Mouse (Mus musculus): ENCODE data around the gene Csdc2. TPM values are rescaled to one million over a fixed set of nuclear protein-coding genes. Genes with fewer than 3 reads are reported as not detected.

Gene Csdc2
- total RNA-seq, 2 experiments from 2014 or later: 5.7 to 6.0 TPM

DNA sequence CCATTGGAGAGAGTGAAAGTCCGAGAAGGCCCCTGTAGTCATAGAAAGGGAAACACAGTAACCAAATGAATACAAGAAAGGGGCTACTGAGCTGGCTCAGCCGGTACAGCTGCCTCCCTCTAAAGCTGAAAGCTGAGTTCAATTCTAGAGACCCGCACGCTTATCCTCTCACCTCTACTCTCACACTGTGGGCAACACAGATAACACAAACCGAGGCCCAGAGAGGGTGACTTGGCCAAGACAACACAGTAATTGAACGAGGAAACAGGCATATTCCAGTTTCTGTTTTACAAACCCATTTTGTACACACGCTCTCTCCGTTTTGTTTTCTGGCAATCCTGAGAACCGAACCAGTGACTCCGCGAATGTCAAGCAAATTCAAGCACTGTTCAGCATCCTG lies 11.6 kb upstream of the Csdc2 start:
- no peak for DNase-seq

DNA sequence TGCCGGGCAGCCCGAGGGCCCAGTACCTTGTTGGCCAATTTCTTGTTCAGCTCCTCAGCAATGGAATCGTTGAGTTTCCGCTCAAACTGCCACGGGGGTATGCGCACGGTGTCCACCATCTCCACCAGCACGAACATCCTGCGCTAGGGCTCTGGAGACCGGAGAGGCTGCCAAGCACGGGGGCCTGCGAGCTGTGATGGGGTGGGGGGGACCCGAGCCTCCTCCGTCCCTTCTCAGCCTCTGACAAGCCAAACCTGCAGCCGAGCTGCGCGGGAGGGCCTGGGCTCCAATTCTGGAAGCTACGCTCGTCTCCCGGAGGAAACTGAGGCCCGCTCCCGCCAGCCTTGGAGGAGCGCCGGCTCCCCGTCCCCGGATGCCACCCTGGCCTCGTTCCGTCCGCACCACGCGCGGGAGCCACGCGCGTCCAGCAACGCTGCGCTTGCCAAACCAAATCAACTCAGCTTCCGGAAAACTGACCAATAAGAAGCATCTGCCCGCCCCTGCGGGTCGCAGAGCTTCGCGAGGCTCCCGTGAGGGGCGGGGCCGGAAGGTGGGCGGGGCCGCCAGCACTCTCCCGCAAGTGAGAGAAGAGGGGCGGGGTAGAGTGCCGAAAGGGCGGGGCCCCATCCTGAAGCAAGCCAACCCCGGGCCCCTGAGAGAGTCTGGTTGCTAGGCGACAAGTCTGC lies 10.7 kb upstream of the Csdc2 start, which contains the start of gene Polr3h:
TSS of gene Polr3h (minus strand) at position 481 of the 686 bp plus-strand sequence.
- peak; percentile 96 for DNase-seq

DNA sequence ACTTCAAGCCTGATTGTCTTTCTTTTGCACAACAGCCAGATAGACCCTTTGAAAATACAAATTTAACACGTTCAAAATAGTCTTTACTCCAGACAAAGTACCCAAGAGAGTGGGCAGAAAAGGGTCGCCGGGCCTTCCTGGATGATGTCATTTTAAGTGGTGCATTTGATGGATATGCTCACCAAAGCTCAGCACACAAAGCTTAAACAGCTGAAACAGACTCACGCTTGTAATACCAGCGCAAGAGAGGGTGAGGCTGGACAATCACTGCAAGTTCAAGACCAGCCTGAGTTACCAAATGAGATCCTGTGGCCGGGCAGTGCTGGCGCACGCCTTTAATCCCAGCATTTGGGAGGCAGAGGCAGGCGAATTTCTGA lies 10.1 kb upstream of the Csdc2 start:
- DNase-seq: no peak

DNA sequence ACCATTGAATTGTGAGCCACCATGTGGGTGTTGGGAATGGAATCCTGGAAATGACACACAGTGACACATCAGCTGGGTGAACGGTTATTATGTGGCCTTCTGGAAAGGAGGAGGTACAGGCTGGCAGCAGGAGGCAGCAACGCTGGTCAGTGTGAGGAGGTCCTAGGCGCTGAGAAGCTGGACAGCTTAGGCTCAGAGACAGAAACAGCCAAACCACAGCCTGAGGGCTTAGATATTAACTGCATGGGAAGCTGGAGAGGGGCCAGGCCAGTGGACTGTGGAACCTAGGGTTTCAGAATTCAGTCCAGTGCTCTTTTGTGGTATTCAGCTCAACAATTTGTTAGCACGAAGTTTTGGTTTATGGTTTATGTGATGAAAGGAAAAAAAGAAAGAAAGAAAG lies 8.8 kb upstream of the Csdc2 start:
- no peak for DNase-seq

DNA sequence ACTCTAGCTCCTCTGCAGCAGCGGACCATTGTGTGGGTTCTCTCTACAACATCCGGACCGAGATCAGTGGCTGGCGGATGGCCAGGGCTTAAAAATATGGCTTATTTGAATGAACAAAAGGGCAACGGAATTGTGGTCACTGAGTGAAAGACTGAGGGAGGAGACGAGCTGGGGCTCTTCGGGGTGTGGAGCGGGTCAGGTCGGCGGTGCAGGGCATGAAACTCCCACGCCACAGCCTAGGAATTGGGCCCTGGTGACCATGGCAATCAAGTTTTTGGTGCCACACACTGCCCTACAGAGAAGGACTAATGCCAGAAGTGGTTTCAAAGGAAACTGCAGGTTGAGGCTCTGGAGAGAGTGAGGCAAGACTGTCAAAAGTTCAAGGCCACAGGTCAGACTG lies 8.3 kb upstream of the Csdc2 start:
- peak; percentile 50 for DNase-seq

DNA sequence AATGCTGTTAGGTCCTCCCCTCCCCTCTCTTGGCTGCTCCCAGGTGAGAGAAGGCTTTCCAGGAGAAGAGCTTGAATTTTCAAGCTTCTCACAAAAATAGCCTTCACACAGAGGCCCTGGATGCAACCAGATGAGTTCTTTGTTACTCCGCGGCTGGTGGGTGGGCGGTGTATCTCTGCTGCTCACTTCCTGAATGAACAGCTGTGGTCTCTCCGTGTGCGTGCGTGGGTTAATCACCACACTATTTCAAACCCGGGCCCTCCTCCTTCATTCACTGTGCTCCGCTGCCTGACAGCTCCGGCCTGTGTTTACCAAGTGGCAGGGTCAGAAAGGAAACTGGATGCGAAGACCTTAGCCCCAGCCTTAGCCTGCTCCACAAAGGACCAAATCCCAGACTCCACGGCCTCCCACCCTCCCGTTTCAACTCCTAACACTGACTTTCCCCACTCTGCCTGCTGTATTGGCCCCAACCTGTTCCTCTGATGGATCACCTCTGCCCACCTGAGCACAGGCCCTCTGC lies 3.5 kb upstream of the Csdc2 start:
- DNase-seq: no peak

DNA sequence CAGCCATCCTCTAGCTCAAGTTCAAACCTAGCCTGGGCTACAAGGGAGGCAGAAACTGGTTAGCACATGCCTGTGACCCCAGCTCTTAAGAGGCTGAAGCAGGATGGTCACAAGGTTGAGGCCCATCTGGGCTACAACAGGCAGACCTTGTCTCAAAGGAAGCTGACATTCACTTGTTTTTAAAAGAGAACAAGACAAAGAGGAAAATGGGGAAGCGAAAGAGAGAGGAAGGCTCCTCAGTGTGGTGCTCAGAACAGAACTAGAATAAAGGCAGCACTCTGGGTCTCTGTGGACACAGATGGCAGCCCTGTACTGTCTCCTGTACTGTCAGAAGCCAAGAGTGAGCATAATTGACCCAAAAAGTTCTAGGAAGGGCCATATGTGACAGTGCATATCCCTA lies 2.6 kb upstream of the Csdc2 start:
- DNase-seq: no peak

DNA sequence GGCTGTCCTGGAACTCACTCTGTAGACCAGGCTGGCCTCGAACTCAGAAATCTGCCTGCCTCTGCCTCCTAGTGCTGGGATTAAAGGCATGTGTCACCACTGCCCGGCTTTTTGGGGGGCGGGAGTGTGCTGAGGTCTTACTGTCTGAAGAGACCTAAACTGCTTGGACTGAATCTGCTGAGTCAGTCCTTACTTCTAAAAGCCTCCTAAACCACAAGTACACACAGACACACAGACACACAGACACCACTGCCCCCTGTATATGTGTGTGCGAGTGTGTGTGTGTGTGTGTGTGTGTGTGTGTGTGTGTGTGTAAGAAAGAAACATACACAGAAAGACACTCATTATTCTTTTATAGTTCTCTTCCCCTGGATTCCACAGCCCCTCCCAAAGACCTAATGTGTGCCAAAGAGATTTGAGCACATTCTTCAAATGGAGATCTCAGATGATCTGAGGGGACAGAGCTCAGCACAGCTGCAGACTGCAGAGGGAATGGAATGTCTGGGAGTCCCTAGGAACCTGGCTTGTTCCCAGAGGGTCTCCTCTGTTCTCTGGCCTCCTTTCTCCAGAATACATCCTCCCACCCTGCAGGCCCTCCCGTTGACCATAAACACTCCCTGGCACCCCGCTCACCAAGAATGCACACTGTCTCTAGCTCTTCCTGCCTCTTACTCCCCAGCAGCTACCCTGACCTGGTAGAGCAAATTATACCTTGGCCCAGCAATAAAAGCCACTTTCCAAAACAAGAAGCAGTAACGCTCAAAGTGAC lies 506 bp upstream of the Csdc2 start:
- DNase-seq: no peak

DNA sequence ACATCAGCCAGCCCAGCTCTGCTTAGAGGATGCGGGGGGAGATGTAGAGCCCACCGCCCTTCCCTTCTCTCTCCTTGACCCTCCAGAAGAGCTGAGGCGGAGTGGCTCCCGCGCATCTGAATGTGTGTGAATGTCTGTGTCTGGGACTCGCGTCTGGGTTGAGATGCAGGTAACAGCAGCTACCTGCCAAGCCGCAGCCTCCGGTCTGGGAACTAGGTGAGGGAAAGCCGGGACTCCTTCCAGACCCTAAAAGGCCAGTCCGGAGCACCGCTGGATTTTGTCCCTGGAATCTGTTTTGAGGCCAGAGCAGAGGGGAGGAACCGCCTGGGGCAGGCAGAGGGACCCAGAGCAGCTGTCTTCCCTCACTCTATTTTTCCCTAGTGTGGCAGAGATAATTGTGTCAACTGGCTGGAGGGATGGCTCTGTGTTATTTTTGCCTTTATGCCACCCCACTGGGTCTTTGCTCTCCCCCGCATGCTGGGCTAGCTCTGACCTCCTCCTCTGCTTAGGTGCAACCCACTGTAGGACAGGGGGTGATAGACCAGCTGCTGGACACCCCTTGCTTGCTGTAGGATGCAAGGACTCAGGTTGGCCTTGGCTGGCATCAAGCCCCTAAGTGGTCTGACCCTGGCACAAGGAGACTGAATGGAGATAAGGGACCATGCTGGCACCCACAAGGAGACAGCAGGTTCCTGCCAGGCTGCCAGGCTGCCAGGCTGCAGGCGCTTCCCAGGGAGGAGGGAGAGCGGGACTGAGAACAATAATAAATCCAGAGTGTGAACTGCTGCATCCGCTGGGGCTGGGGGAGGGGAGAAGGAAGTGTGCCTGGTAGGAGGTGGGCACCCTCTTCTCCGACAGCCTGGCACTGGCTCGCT lies 776 bp downstream of the Csdc2 start:
- DNase-seq: no peak

DNA sequence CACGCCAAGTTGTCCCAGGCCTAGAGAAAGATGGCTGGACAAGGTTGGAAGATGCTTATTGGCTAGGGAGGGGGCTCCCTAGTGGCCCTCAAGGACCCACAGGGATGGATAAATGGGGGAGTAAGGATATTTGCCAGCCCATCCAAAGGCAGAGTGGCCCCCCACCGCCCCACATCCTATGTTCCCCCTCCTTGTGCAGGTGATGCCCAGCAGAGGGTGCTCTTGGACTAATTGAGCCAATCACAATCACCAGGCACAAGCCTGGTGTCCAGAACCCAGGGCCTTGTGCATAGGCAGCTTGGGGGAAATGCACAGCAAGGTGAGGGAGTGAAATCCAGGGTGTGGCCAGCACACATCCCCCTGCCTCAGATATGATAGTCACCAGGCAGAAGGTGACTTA lies 1.7 kb downstream of the Csdc2 start:
- DNase-seq: no peak

DNA sequence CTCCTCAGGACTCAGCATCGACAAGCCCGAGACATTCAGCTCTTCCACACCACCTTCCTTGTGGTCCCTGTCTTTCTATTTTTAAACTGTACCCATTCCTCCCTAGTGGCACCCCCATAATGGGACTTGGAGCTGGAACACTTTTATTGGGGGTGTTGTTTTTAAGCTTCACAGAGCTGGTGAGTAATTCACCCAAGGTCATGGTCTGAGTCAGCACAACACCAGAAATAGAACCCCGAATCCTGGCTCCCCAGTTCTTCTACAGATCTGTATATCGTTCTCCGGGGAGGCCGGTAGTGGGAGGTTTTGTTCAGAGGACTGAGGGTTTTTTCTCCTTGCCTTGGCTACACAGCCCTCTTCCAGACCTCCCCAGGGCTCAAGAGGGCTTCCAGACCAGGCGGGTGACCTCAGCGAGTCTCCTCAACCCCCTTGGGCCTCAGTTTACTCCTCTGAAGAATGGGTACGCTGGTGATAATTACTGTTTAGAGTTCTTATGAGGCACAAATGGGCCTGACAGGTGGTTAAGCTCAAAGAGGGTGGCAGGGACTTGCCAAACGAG lies 2.7 kb downstream of the Csdc2 start:
- no peak for DNase-seq

DNA sequence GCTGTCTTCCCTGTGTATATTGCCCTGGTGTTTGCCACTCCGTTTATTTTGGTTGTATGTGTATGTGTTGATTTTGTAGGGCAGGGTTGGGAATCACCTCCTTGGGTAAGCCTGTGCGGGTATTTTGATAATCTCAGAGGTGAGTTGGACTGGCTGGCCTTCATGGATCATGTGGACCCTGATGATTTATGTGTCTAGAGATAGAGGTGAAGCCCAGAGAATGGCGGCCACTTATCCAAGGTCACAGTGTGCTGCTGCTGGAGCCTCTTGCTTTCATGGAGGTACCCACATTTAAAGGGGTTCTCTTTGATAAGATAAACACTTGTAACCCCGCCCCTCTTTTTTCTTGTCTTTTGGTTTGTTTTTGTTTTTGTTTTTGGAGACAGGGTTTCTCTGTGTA lies 3.2 kb downstream of the Csdc2 start:
- DNase-seq: no peak

DNA sequence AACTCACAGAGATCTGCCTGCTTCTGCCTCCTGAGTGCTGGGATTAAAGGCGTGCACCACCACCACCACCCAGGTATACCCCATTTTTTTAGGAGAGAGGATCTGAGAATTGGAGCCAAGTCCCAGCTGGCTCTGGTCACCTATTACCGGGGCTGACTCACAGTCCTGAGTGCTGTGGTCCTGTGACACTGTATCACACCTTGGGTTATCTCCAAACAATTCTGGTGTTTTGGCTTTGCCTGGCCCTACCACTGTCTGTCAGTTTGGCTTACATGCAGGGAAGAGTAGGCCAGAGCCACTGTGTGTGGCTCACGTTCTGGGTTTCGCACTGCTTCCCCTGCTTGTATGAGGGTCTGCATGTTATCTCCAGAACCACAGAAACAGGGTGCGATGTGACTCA lies 3.7 kb downstream of the Csdc2 start:
- DNase-seq: no peak

DNA sequence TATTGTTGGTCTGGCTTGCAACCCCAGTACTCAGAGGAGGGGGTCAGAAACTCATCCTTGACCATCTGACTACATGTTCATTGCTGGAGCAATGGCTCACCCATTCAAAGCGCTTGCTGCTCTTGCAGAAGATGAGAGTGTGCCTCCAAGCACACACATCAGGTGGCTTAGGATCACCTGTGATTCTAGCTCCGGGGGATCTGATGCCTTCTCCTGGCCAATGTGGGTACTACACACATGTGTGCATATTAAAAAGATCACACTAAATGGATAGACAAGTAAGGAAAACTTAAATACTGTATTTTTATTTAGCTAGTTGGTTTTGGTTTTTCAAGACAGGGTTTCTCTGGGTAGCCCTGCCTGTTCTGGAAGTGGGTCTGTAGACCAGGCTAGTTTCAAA lies 4.5 kb downstream of the Csdc2 start:
- DNase-seq: no peak

DNA sequence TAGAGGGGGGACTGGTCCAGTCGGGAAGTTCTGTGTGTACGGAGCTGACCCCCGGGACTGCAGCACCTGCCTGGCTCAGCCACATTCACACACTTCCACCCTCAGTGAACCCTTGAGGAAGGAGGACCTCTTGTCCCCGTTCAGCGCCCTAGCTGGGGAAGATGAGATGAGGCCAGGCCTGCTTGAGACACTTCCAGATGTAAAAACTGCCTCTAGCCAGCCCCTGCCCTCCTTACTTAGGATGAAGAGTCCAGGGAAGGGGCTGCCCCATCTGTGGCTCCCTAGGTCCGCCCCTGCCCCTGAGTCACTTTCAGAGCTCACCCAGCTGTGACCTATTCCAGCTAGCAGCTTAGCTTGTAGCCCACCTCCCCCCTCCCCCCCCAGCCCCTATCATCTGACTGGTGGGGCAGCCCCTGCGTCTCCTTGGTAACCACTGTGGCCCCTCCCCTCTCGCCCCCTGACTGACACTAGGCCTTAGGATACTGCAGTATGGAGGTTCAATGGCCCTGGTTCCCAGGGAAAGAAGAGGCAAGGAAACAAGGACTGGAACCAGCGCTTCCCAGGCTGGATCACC lies 6.7 kb downstream of the Csdc2 start:
- no peak for DNase-seq

DNA sequence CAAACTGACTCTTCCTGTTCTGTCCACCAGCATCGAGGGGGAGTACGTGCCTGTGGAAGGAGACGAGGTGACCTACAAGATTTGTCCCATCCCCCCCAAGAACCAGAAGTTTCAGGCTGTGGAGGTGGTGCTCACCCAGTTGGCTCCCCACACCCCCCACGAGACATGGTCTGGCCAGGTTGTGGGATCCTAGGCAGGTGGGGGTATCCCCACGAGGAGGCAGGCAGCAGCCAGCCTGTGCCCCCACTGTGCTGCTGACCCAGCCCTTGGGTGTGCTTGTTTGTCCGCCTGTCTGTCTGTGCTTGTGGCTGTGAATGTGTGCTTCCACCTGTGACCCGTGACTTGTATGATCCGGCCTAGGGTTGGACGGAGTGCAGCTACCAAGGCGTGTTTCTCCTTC lies 12.5 kb downstream of the Csdc2 start:
- DNase-seq: no peak

DNA sequence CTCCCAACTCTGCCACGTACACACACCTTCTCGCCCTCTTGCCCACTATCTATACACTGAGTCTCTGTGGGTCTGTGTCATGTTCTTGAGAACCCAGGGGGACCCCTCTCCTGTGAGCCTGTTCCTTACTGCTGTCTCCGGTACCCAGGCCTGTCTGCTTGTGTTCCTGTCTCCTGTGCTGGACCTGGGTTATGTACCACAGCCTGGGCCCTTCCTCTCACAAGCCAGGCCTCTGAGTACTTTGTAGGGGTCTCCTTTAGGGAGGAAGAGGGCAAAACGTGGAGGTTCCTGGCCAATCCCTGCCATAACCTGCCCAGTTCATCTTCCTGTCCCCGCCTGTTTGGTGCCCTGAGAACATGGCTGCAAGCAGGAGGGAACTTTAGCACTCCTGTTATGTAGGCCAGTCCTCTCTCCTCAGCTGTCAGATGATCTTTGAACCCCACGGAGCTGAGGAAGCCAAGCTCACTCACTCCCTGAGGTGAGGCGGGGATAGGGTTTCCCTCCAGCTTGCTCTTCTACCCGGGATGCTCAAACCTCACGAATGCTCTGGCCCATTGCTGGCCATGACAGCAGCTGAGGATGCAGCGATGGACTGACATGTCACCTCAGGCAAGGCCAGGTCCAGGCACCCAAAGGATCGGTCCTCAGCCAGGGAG lies 13.0 kb downstream of the Csdc2 start:
- no peak for DNase-seq

DNA sequence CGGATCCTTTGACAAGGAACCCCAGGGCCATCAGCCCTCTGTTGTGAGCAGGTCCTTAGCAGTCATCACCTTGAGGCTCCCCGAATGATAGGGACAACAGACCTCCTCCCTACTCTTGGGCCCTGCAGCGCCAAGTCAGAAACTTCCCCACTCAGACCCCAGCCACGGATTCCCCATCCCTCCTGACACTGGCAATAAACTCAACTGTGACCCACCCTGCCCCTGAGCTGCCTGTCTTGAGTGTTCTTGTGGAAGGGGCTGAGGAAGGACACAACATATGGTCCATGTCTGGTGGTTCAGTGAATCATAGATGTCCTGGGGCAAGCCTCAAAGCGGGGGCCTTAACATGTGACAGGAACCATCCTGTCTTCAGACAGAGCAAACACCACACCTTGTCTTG lies 14.2 kb downstream of the Csdc2 start:
- no peak for DNase-seq

DNA sequence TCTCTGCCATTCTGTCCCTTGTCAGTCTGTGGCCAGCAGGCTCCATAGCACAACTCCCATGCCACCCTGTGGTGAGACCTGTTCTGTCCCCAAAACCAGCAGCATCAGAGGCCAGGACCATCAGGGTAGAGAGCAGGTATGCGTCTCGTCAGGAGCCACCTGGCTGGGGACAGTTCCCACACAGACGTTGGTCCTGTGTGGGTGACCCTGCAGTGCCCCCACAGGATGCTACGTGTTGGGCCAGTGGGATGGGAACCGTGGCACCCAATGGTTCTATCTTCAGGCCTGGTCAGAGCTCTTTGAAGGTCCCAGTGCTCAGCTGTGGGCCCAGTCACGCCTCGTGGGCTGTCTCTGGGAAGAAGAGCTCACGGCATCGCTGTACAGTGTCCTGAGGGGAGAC lies 14.6 kb downstream of the Csdc2 start:
- no peak for DNase-seq

DNA sequence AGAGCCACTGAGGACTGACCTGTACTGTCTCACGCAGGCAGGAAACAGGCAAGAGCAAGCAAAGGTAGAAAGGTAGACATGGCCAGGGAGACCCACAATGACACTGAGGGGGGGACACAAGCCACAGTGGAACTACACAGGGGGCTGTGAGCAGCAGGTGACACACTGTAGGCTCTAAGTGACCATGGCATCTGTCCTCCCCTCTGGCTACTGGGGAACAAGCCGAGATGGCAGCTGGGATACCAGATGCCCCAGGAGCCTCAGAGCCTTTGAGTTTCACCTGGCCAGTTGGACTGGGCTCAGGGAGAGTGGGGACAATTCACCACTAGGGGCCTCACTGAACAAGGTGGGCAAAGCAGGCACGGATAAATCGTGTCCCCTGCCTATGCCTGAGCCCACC lies 15.8 kb downstream of the Csdc2 start:
- no peak for DNase-seq

DNA sequence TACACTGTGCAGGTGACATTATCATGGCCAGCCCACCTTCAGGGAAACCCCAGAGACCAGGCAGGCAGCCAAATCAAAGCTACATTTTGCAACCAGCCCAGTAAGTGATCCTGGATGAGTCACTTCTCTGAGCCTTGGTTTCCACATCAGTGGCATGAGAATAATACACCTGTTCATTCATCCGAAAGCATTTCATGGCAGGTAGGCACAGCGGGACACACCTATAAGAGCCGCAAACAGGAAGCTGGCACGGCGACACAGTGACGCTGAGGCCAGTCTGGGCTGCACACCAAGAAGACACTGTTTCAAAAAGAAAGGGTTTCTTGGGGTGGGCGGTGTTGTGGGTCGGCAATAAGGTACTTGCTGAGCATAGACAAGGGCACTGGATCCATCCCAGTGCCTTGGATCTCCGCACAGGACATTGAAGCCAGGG lies 17.6 kb downstream of the Csdc2 start:
- DNase-seq: no peak

DNA sequence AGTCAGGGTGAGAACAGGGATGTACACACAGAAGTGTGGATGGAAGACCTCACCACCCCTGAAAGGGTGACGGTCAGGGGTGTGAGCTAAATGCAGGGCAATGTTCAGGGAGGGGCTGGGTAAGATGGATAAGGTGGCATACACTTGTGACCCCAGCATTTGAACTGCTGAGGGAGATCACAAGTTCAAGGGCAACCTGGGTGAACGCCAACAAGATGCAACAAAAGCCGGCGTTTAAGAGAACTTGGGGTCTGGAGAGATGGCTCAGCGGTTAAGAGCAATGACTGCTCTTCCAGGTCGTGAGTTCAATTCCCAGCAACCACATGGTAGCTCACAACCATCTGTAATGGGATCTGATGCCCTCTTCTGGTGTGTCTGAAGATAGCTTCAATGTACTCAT lies 18.2 kb downstream of the Csdc2 start:
- no peak for DNase-seq

All from gastrocnemius, postnatal 10 days (tissue).